Mouse (Mus musculus) brain, adult 2 months (tissue): ENCODE results near the gene Ptcd1.
A peak's percentile ranks its signal among the peaks of the same experiment; 100 is the strongest.
"Not testable (repeated sequence)": the region's sequence is repeated elsewhere in the genome, so short reads cannot be mapped to it uniquely, and the experiment has no call there.

ENCODE experiments used
- DNase-seq: peaks from one replicate; pipeline ENCODE4 v3.0.0; 2011; ENCODE audit warnings: low read depth, low spot score

Ptcd1 gene

DNA sequence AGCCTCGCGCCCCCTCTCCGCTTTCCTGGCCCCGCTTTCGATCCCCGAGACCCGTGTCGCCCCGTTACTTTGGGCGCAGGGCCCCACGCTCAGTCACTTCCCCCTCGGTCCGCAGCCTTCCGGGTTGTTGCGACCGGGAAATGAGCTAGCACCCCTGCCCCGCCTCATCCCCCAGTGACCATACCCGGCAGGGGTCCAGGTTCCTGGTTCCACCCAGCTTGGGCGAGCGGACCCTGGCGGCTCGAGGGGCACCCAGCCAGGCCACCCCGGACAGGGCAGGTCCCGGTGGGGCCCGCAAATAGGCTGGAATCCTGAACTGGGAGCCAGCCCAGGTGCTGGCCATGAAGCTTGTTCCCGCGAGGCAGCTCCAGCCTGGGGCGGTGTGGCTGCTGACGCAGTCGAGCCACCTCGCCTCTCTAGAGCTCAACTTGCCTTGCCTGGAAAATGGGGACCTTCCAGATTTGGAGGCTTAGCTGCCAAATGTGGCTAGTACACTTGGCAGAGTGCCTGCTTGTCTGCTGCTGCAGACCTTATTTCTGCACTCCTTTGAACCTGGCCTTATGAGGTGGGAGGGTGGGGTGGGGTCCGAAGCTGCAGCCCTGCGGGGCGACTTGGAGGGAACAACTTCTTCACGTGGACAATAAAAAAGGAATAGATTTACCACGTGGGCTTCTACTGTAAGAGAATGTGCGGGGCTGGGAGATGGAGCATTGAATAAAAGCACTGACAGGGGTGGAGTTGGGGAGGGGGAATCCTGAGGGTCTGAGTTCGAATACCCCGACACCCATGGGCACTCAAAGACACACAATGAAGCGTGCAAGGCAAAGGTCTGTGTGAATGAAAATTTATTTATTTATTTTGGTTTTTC lies 52.1 kb downstream of the Ptcd1 start:
- peak; percentile 41 for DNase-seq

DNA sequence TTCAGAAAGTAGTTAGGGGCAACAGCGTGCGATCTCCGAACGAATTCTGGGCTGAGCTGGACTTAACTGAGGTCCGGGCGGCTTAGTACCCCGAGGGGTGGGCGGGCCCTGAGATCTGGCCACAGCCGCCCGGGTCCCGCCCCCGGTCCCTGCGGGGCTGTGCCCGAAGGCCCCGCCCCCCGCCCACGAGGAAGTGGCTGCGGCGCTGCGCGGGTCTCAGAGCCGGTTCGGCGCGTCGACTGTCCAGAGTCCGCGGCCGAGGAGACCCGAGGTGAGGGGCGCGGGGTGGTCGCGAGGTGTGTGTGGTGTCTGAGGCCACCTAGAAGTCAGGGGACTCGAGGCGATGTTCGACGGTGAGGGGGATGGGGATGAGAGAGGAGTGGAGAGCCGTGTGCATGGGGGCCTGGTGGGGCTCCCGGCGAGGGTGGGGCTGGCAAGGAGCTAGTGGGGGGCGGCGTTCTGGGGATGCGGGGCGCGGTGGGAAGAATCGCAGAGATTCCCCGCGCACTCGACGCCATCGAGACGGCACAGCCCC lies 52.8 kb downstream of the Ptcd1 start, which contains the start of gene Arpc1b:
Arpc1b (plus strand) TSS at position 145 of the 535 bp plus-strand sequence.
- peak; percentile 26 for DNase-seq

DNA sequence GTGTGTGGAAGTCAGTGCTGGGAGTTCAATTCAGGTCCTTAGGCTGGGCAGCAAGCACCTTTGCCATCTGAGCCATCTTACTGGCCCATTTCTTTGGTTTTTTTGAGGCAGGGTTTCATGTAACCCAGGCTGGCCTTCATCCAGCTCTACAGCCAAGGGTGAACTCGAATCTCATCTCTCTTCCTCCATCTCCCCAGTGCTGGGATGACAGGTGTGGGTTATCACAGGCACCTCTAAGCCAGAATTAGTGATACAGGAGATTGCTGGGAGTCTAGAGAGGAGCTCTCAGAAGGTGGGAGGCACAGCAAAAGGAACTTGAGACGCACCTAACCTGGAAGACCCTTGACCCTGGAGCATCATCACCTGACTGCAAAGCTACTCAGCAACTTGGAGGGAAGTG lies 53.5 kb downstream of the Ptcd1 start:
- no peak for DNase-seq

DNA sequence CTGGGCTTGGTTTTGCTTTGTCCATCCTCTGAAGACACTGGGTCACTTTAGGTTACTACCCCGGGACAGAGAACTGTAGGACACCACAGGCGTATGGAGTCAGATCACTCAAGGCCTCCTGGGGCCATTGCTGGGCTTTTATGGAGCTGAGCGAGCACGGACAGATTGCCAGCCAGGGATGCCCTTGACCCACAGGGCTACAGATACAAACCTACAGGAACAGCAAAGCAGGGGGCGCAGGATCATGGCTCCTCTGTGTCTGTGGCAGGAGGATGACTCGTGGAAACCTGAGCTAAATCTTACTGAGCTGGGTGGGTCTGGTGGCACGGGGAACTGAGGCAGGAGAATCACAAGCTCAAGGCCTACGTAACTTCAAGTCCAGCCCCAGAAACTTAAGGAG lies 54.3 kb downstream of the Ptcd1 start:
- DNase-seq: no peak

DNA sequence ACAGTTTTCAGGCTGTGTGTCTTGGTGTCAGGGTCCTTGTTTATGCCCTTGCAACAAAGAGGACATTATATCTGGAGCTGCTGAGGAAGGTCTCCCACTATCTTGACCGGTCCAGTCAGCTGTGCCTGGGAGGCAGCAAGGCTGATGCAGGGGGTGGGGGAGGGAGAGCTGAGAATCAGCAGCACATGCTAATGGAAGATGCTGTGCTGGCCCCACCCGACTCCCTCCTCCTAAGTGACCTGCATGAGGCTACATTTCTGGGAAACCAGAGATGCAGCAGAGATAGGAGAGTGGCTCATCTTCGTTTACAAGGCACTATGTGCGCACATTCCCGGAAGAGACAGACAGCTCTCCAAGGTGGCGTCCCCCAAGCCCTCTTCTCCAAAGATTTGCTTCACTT lies 56.5 kb downstream of the Ptcd1 start:
- DNase-seq: no peak

DNA sequence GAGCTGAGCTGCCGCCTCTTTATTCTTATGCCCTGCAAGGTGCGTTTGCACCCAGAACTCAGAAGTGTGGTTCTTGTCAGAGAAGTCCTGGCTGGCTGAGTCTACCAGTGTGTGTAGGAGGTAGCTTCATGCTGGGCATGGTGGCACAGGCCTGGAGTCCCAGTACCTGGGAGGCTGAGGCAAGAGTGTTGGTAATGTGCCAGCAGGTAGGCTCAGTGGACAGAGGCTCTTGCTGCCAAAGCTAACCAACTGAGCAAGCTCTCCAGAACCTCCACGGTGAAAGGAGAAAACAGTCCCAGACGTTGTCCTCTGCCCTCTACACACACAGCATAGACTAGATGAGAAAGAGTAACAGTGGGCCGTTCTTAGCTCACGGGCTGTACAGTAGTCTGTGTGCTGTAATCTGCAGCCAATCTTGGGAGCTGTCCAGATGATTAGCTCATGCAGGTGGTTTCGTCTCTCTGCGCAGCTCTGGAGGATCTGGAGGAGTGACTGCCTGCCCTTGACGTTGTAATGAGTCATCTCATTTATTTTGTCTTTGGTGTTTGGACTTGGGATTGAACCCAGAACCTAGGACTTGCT lies 61.1 kb downstream of the Ptcd1 start:
- DNase-seq: peak; percentile 39

DNA sequence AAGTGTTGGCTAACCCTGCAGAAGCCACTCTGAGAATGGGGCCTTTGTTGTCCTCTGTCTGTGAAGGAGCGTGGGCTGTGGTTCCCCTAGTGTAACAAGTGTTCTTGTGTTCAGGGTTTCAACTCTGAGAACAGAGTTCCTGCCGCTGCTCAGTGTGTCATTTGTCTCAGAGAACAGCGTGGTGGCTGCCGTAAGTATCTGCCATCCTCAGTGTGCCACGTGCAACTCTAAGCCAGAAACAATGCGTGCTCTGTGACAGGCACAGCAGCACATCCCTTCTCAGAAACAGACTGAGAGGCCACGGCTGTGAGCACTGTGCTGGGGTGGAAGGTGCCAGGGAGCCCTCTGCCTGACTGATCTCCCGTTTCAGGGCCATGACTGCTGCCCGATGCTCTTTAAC lies 62.6 kb downstream of the Ptcd1 start:
- peak; percentile 93 for DNase-seq

DNA sequence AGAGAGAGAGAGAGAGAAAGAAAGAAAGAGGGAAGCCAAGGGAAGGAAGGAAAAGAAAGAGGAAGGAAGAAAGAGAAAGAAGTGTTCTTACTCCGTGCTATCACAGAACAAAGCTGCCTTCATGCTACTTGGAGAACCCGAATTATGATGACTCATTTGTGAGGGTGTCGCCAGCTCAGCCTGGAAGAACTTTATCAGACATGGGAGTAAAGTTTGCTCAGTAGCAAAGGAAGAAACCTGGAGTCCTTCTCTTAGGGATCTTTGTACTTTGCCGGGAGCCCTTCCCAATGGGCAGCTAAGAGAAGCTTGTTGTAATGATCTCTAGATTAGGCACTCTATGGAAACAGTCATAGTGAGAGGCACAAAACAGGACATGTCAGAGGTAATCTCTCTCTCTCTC lies 64.2 kb downstream of the Ptcd1 start:
- DNase-seq: peak; percentile 66

DNA sequence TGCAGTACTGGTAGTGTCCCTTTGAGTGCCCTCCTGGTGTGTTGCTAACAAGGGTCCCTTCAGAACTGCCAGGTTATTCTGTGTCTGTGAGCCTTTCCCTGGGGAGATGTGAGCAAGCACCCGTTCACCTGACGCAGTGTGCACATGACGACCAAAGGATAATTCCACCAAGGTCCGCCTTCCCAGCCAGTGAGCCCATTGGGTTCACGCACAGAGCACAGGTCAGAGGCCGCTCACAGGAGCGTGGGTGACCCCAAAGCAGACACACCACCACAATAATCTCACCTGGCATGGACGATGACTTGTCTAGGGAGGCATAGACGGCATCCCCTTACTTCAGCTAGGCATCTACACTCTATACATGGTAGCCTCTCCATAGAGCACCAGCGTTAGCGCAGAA lies 65.5 kb downstream of the Ptcd1 start:
- DNase-seq: not testable (repeated sequence)

DNA sequence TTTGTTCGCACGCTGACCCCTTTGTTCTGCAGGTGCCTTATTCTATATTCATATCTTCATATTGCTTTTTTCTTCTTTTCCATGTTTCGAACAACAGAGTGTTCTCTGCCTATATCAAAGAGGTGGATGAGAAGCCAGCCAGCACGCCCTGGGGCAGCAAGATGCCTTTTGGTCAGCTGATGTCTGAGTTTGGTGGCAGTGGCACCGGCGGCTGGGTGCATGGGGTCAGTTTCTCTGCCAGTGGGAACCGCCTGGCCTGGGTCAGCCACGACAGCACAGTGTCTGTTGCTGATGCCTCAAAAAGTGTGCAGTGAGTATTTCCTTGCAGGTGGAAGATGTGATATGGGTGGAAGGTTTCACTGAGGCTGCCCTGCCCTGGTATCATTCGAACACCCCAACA lies 65.9 kb downstream of the Ptcd1 start:
- DNase-seq: no peak

DNA sequence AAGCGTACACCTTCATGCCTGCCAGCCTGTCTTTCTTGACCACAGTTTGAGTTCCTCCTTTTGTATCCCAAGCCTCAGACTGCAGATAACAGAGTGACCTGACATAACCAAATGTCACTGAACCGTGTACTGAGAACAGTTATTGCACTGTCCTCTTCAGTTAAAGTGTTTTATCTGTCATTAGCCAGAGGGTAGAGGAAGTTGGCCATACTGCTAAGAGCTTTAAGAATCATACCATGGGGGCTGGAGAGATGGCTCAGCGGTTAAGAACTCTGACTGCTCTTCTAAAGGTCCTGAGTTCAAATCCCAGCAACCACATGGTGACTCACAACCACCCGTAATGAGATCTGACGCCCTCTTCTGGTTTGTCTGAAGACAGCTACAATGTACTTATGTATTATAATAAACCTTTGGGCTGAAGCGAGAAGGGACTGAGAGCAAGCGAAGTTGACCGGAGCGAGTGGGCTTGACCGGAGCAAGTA lies 68.5 kb downstream of the Ptcd1 start:
- no peak for DNase-seq
